Mouse (Mus musculus) limb, embryonic 13.5 days (tissue): ENCODE measurements around the gene 9830107B12Rik. TPM values are rescaled to one million over a fixed set of nuclear protein-coding genes. Genes with fewer than 3 reads are reported as not detected.

Experiments used
- ATAC-seq: fragments of 200-750 bp; cut with Nextera tagmentation; 2 replicates; pipeline ENCODE4 v1.8.0; 2017; ENCODE audit warnings: low read depth, moderate number of reproducible peaks, moderate TSS enrichment; ENCODE audit not compliant: low FRiP score
- H3K27ac ChIP-seq: fragments of 300-500 bp; sonication (generic); 2 replicates; pipeline ENCODE4 v1.5.1; 2015; ENCODE audit warnings: inconsistent platforms, mild to moderate bottlenecking, moderate library complexity
- H3K27me3 ChIP-seq: fragments of 300-500 bp; sonication (generic); 2 replicates; pipeline ENCODE4 v1.6.1; 2015; ENCODE audit warnings: mild to moderate bottlenecking, inconsistent platforms
- H3K36me3 ChIP-seq: fragments of 300-500 bp; sonication (generic); 2 replicates; pipeline ENCODE4 v1.6.1; 2015; ENCODE audit warnings: inconsistent platforms, mild to moderate bottlenecking, moderate library complexity
- H3K4me1 ChIP-seq: fragments of 300-500 bp; sonication (generic); 2 replicates; pipeline ENCODE4 v1.6.1; 2015; ENCODE audit warnings: inconsistent platforms
- H3K4me2 ChIP-seq: fragments of 300-500 bp; sonication (generic); replicated peaks from 2 replicates; pipeline ENCODE4 v1.6.1; 2015; ENCODE audit warnings: inconsistent platforms, mild to moderate bottlenecking, moderate library complexity
- H3K4me3 ChIP-seq: fragments of 300-500 bp; sonication (generic); 2 replicates; pipeline ENCODE4 v1.5.1; 2015; ENCODE audit warnings: moderate library complexity, mild to moderate bottlenecking, inconsistent platforms
- H3K9ac ChIP-seq: fragments of 300-500 bp; sonication (generic); 2 replicates; pipeline ENCODE4 v1.6.1; 2015; ENCODE audit warnings: mild to moderate bottlenecking, inconsistent platforms
- H3K9me3 ChIP-seq: fragments of 300-500 bp; sonication (generic); 2 replicates; pipeline ENCODE4 v1.6.1; 2016; ENCODE audit warnings: inconsistent platforms
- WGBS: fragments of 180-500 bp; shearing (Covaris S2); methylation state at CpG from one replicate; pipeline ENCODE4 v1.1.7; 2015; 5-methylcytosine and 5-hydroxymethylcytosine counted together
- polyA plus RNA-seq: library from polyadenylated mRNA; unstranded; fragments of >200 nt; fragmentation: Nextera tagmentation; extraction: Ambion mirVana; gene quantifications from 2 replicates; pipeline ENCODE4 v1.2.1, GENCODE M21; 2015

Gene 9830107B12Rik
- polyA plus RNA-seq, 1 experiment from 2014 or later, result not detected

GRCm38 (mm10) chr17:48107333-48107732 lies 38.7 kb downstream of the 9830107B12Rik start:
- Histone ChIP-seq H3K9me3 (no peaks in the 10 kb centered on the region), H3K27ac (no peak overlapping the region), H3K27me3 (0 out of 2 replicates have a peak, but pooled peaks cover 3% of the 10 kb centered on the region), H3K4me1 (no peaks in the 10 kb centered on the region), H3K4me3 (no peak overlapping the region), H3K9ac (no peak overlapping the region), H3K36me3 (no peaks in the 10 kb centered on the region), H3K4me2 (no peak overlapping the region)
- ATAC-seq, result no peak
- WGBS, result 53% methylated on average over 4 of the region's 4 CpGs

GRCm38 (mm10) chr17:48100441-48101417 lies 45.3 kb downstream of the 9830107B12Rik start:
- H3K4me3 ChIP-seq, result peak overlapping the region; percentile 34
- peak; percentile 72 for ATAC-seq
- 12% methylated on average over 20 of the region's 21 CpGs for WGBS
- H3K27ac ChIP-seq, result no peak overlapping the region
- peaks cover 51% of the 10 kb centered on the region for H3K4me1 ChIP-seq
- H3K9me3 ChIP-seq, result no peaks in the 10 kb centered on the region
- no peak overlapping the region for H3K9ac ChIP-seq
- H3K4me2 ChIP-seq, result peak overlapping the region; percentile 57
- H3K36me3 ChIP-seq, result no peaks in the 10 kb centered on the region
- H3K27me3 ChIP-seq, result peaks cover 42% of the 10 kb centered on the region

- H3K4me3 ChIP-seq, result no peak overlapping the region
- no peak for ATAC-seq
- H3K4me2 ChIP-seq, result peak overlapping the region; percentile 67
- no peaks in the 10 kb centered on the region for H3K36me3 ChIP-seq
- H3K4me1 ChIP-seq, result peaks cover 65% of the 10 kb centered on the region
- no peaks in the 10 kb centered on the region for H3K9me3 ChIP-seq
- no peak overlapping the region for H3K9ac ChIP-seq
- peaks cover 54% of the 10 kb centered on the region for H3K27me3 ChIP-seq
- no peak overlapping the region for H3K27ac ChIP-seq
- WGBS, result 18% methylated on average over 11 of the region's 11 CpGs
These were observed 46.8 kb downstream of the 9830107B12Rik start for GRCm38 (mm10) chr17:48099312-48099711.

GRCm38 (mm10) chr17:48098528-48098890 lies 47.6 kb downstream of the 9830107B12Rik start:
- WGBS, result 1% methylated on average over 19 of the region's 19 CpGs
- H3K4me2 ChIP-seq, result peak overlapping the region; percentile 67
- no peak for ATAC-seq
- peaks cover 68% of the 10 kb centered on the region for H3K4me1 ChIP-seq
- H3K9me3 ChIP-seq, result no peaks in the 10 kb centered on the region
- H3K36me3 ChIP-seq, result no peaks in the 10 kb centered on the region
- H3K4me3 ChIP-seq, result peak overlapping the region; percentile 34
- H3K9ac ChIP-seq, result no peak overlapping the region
- peaks cover 58% of the 10 kb centered on the region for H3K27me3 ChIP-seq
- peak overlapping the region; percentile 28; the same call in 1 of the 2 replicates for H3K27ac ChIP-seq

- H3K27ac ChIP-seq, result peak overlapping the region; percentile 73; the same call in 1 of the 2 replicates
- ATAC-seq, result no peak
These were observed 48.1 kb downstream of the 9830107B12Rik start for GRCm38 (mm10) chr17:48097743-48098527.

GRCm38 (mm10) chr17:48097011-48097742 lies 48.9 kb downstream of the 9830107B12Rik start:
- Histone ChIP-seq H3K4me3 (peak overlapping the region; percentile 34), H3K9me3 (no peaks in the 10 kb centered on the region), H3K9ac (peak overlapping the region; percentile 56), H3K4me2 (peak overlapping the region; percentile 67), H3K36me3 (no peaks in the 10 kb centered on the region), H3K27ac (peak overlapping the region; percentile 73; the same call in 1 of the 2 replicates), H3K4me1 (peaks cover 75% of the 10 kb centered on the region), H3K27me3 (peaks cover 55% of the 10 kb centered on the region)
- 2% methylated on average over 38 of the region's 41 CpGs for WGBS
- ATAC-seq, result no peak

More at GRCm38 (mm10) chr17:48097743-48098527, 48.1 kb downstream of the 9830107B12Rik start:
- Histone ChIP-seq H3K36me3 (no peaks in the 10 kb centered on the region), H3K4me3 (peak overlapping the region; percentile 34), H3K9me3 (no peaks in the 10 kb centered on the region), H3K27me3 (peaks cover 58% of the 10 kb centered on the region), H3K4me2 (peak overlapping the region; percentile 67), H3K4me1 (peaks cover 71% of the 10 kb centered on the region), H3K9ac (peak overlapping the region; percentile 56; the same call in 1 of the 2 replicates)
- WGBS, result under 1% methylated on average over 40 of the region's 43 CpGs

GRCm38 (mm10) chr17:48096321-48096720 lies 49.7 kb downstream of the 9830107B12Rik start:
- Histone ChIP-seq H3K9ac (0 out of 2 replicates have a peak overlapping the region, but pooled peaks have one; percentile 25), H3K36me3 (no peaks in the 10 kb centered on the region), H3K9me3 (no peaks in the 10 kb centered on the region), H3K27ac (peak overlapping the region; percentile 52; the same call in 1 of the 2 replicates), H3K4me2 (peak overlapping the region; percentile 67), H3K27me3 (peaks cover 55% of the 10 kb centered on the region), H3K4me1 (peaks cover 75% of the 10 kb centered on the region), H3K4me3 (peak overlapping the region; percentile 34; the same call in 1 of the 2 replicates)
- no peak for ATAC-seq
- WGBS, result 3% methylated on average over 17 of the region's 17 CpGs

GRCm38 (mm10) chr17:48095718-48096121 lies 50.3 kb downstream of the 9830107B12Rik start:
- Histone ChIP-seq H3K4me2 (peak overlapping the region; percentile 67), H3K27ac (peak overlapping the region; percentile 74; the same call in 1 of the 2 replicates), H3K27me3 (peaks cover 55% of the 10 kb centered on the region), H3K4me1 (peaks cover 74% of the 10 kb centered on the region), H3K4me3 (peak overlapping the region; percentile 25), H3K36me3 (no peaks in the 10 kb centered on the region), H3K9me3 (no peaks in the 10 kb centered on the region), H3K9ac (peak overlapping the region; percentile 51)
- WGBS, result 1% methylated on average over 26 of the region's 26 CpGs
- ATAC-seq, result no peak

- peaks cover 67% of the 10 kb centered on the region for H3K4me1 ChIP-seq
- peak overlapping the region; percentile 81 for H3K27ac ChIP-seq
- peaks cover 55% of the 10 kb centered on the region for H3K27me3 ChIP-seq
- no peaks in the 10 kb centered on the region for H3K36me3 ChIP-seq
- H3K9me3 ChIP-seq, result no peaks in the 10 kb centered on the region
- peak overlapping the region; percentile 67 for H3K4me2 ChIP-seq
- peak overlapping the region; percentile 15; the same call in 1 of the 2 replicates for H3K4me3 ChIP-seq
- peak; percentile 51 for ATAC-seq
- peak overlapping the region; percentile 43; the same call in 1 of the 2 replicates for H3K9ac ChIP-seq
- WGBS, result 1% methylated on average over 19 of the region's 20 CpGs
These were observed 51.0 kb downstream of the 9830107B12Rik start for GRCm38 (mm10) chr17:48094820-48095680.

- ATAC-seq, result no peak
- Histone ChIP-seq H3K4me1 (peaks cover 50% of the 10 kb centered on the region), H3K36me3 (no peaks in the 10 kb centered on the region), H3K9me3 (0 out of 2 replicates have a peak, but pooled peaks cover 3% of the 10 kb centered on the region), H3K27me3 (peaks cover 39% of the 10 kb centered on the region), H3K4me3 (no peak overlapping the region), H3K4me2 (no peak overlapping the region), H3K27ac (peak overlapping the region; percentile 58; the same call in 1 of the 2 replicates), H3K9ac (no peak overlapping the region)
- WGBS, result 64% methylated on average over 5 of the region's 5 CpGs
These were observed 52.7 kb downstream of the 9830107B12Rik start for GRCm38 (mm10) chr17:48093286-48093817.
